Mouse (Mus musculus): Measurements from ENCODE around the gene Synpo2. TPM values are rescaled to one million over a fixed set of nuclear protein-coding genes. Genes with fewer than 3 reads are reported as not detected.

Synpo2 gene
- polyA plus RNA-seq, 1 experiment from 2014 or later: 19.9 TPM

DNA sequence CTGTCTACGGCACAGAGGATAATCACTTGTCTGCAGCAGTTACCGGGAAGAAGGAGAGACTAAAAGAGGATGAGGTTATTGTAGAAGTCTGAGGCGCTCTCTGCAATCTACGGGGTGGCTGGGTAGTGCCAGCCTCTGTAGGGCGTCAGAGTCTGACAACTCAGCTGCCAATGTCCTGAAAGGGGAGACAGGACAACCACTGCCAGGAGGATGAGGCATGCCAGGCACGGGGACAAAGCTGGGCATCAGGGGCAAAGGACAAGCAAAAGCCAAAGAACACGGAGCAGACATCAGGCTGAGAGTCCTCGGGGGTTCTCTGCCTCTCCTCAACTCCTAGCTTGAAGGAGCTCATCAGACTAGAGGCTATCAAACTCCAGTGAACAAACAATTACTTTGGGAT is 82.6 kb downstream of the Synpo2 start:
- H3K4me2 ChIP-seq (replicated peaks; ENCODE audit: low read depth): no peak overlapping the region
- ATAC-seq (ENCODE audit: low FRiP score, low TSS enrichment): no peak
- WGBS: 72% methylated on average over 8 of the region's 8 CpGs
- H3K9ac ChIP-seq (ENCODE audit: low read length): no peak overlapping the region
- peak overlapping the region; percentile 58; the same call in 1 of the 2 replicates for H3K27ac ChIP-seq (replicated peaks)
- TF ChIP-seq CTCF (IDR thresholded peaks at IDR 0.05; ENCODE audit: low read depth): no peak
- TF ChIP-seq EP300 (optimal IDR thresholded peaks at IDR 0.05): no peak
- H3K27me3 ChIP-seq (ENCODE audit: control insufficient read depth, insufficient read depth, low read length): no peaks in the 10 kb centered on the region
- H3K4me3 ChIP-seq (ENCODE audit: low read depth, low read length): no peak overlapping the region
- no peaks in the 10 kb centered on the region for H3K9me3 ChIP-seq (ENCODE audit: control insufficient read depth, low read length)
- H3K36me3 ChIP-seq (ENCODE audit: control insufficient read depth, insufficient read depth, low read length): no peaks in the 10 kb centered on the region
- no peak for DNase-seq (ENCODE audit: low spot score)
- no peaks in the 10 kb centered on the region for H3K4me1 ChIP-seq (replicated peaks; ENCODE audit: control insufficient read depth, insufficient read depth)

DNA sequence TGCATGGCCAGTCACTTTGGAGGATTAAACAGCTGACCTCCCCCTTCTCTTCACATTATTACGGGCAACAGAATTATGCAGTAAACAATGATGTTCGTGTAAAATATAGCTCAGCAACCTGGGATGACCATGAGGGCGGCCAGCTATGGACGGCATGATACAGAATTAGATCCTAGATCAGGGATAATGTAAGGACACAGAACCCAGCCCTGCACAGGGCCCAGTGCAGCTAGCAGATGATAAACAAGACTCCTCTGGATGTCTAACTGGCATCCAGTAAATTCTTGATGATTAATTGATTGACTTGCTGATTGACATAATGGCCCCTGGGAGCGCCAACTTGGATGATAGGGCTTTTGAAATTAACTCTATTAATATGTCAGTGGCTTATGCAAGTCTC is 83.0 kb downstream of the Synpo2 start:
- H3K36me3 ChIP-seq (ENCODE audit: control insufficient read depth, insufficient read depth, low read length): no peaks in the 10 kb centered on the region
- no peaks in the 10 kb centered on the region for H3K4me1 ChIP-seq (replicated peaks; ENCODE audit: control insufficient read depth, insufficient read depth)
- H3K9me3 ChIP-seq (ENCODE audit: control insufficient read depth, low read length): no peaks in the 10 kb centered on the region
- H3K4me2 ChIP-seq (replicated peaks; ENCODE audit: low read depth): no peak overlapping the region
- H3K4me3 ChIP-seq (ENCODE audit: low read depth, low read length): no peak overlapping the region
- DNase-seq (ENCODE audit: low spot score) (no peak), ATAC-seq (ENCODE audit: low FRiP score, low TSS enrichment) (no peak)
- no peak overlapping the region for H3K9ac ChIP-seq (ENCODE audit: low read length)
- no peaks in the 10 kb centered on the region for H3K27me3 ChIP-seq (ENCODE audit: control insufficient read depth, insufficient read depth, low read length)
- peak overlapping the region; percentile 58; the same call in 1 of the 2 replicates for H3K27ac ChIP-seq (replicated peaks)
- 69% methylated on average over 5 of the region's 5 CpGs for WGBS
- TF ChIP-seq EP300 (optimal IDR thresholded peaks at IDR 0.05) (no peak), CTCF (IDR thresholded peaks at IDR 0.05; ENCODE audit: low read depth) (no peak)

DNA sequence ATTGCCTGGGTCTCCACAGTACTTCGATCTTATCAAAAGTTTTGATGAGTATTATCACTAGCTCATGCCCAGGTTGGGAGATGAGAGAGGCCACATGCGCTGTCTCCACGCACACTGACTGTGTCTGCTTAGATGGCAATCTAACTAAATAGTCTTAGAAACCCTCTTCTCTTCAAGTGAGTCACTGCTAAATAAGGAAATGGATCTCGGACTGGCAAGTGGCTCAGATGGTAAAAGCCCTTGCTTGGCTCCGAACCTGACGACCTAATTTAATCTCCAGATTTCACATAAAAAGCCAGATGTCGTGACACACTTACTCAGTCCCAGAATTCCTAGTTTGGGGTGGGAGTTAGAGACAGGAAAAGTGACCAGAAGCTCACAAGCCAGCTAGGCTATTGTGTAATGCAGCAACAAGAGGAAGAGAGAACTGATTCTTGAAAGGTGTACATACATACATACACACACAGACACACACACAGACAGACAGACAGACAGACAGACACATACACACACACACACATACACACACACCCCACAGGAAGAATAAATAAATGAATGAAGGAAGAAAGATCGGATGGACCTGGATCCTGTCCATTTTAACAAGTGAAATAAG is 85.3 kb downstream of the Synpo2 start:
- H3K36me3 ChIP-seq (ENCODE audit: control insufficient read depth, insufficient read depth, low read length): no peaks in the 10 kb centered on the region
- no peaks in the 10 kb centered on the region for H3K4me1 ChIP-seq (replicated peaks; ENCODE audit: control insufficient read depth, insufficient read depth)
- no peak overlapping the region for H3K9ac ChIP-seq (ENCODE audit: low read length)
- H3K4me3 ChIP-seq (ENCODE audit: low read depth, low read length): no peak overlapping the region
- no peak overlapping the region for H3K4me2 ChIP-seq (replicated peaks; ENCODE audit: low read depth)
- no peaks in the 10 kb centered on the region for H3K9me3 ChIP-seq (ENCODE audit: control insufficient read depth, low read length)
- H3K27ac ChIP-seq (replicated peaks): peak overlapping the region; percentile 53
- WGBS: 51% methylated on average over 8 of the region's 8 CpGs
- no peak for DNase-seq (ENCODE audit: low spot score)
- no peak for TF ChIP-seq CTCF (IDR thresholded peaks at IDR 0.05; ENCODE audit: low read depth)
- TF ChIP-seq EP300 (optimal IDR thresholded peaks at IDR 0.05): no peak
- ATAC-seq (ENCODE audit: low FRiP score, low TSS enrichment): no peak; the same call in 1 of the 2 replicates
- H3K27me3 ChIP-seq (ENCODE audit: control insufficient read depth, insufficient read depth, low read length): no peaks in the 10 kb centered on the region

DNA sequence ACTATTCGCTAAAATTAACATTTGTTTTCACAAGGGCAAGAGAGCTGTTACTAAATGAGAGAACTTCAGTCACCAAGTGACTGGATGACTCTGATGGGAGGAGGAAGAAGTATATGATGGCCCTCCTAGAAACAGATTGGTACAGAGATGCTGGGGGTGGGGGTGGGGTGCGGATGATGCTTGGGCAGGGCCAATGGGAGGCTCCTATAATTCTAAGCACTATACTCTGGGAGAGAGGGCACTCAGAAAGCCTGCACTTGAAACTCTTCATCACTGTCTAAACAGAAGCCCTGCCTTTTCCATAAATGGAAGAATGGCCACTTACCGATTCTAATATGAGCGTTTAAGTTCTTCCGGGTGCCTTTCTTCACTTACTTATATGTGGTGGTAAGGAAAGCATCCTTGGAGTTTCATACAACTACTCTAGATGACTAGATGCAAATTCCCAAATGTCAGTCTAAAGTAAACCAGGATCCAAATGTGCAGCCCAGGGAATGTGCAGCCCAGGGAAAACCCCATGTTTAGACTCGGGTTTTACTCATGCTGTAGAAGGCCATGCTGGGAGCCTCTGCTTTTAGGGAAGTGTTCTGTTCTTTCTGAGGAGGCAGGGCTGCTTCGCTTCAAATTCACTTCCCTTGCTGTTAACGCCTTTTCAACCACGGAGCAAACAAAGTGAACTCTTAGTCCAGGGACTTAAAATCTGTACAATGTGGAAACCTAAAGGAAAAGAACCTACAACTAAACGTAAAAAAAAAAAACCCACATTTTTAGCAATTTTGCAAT is 86.4 kb downstream of the Synpo2 start:
- no peak overlapping the region for H3K4me2 ChIP-seq (replicated peaks; ENCODE audit: low read depth)
- DNase-seq (ENCODE audit: low spot score) (no peak), ATAC-seq (ENCODE audit: low FRiP score, low TSS enrichment) (peak; percentile 35; the same call in 1 of the 2 replicates)
- no peaks in the 10 kb centered on the region for H3K36me3 ChIP-seq (ENCODE audit: control insufficient read depth, insufficient read depth, low read length)
- 56% methylated on average over 10 of the region's 10 CpGs for WGBS
- H3K9ac ChIP-seq (ENCODE audit: low read length): no peak overlapping the region
- H3K27ac ChIP-seq (replicated peaks): peak overlapping the region; percentile 56; the same call in 1 of the 2 replicates
- H3K27me3 ChIP-seq (ENCODE audit: control insufficient read depth, insufficient read depth, low read length): no peaks in the 10 kb centered on the region
- H3K4me1 ChIP-seq (replicated peaks; ENCODE audit: control insufficient read depth, insufficient read depth): no peaks in the 10 kb centered on the region
- H3K9me3 ChIP-seq (ENCODE audit: control insufficient read depth, low read length): no peaks in the 10 kb centered on the region
- TF ChIP-seq CTCF (IDR thresholded peaks at IDR 0.05; ENCODE audit: low read depth): no peak
- TF ChIP-seq EP300 (optimal IDR thresholded peaks at IDR 0.05): no peak
- H3K4me3 ChIP-seq (ENCODE audit: low read depth, low read length): no peak overlapping the region

DNA sequence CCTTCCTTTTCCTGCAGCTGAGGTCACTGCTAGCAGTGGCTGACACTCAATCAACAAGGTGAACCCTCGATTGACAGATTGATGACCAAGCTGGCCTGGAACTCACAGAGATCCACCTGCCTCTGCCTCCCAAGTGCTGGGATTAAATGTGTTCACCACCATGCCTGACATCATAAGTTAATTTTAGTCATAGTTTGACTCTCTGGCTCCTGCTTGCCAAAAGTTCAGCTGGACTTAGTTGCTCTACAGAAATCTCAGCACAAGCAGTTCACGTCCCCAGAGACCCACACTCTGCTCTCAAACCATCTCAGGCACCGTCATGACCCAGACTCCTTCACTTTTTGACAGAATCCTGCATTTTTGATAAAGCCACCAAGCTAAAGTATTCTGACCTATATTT is 87.3 kb downstream of the Synpo2 start:
- WGBS: 84% methylated on average over 3 of the region's 3 CpGs
- Histone ChIP-seq H3K36me3 (ENCODE audit: control insufficient read depth, insufficient read depth, low read length) (no peaks in the 10 kb centered on the region), H3K4me1 (replicated peaks; ENCODE audit: control insufficient read depth, insufficient read depth) (no peaks in the 10 kb centered on the region), H3K4me2 (replicated peaks; ENCODE audit: low read depth) (no peak overlapping the region), H3K9ac (ENCODE audit: low read length) (no peak overlapping the region), H3K9me3 (ENCODE audit: control insufficient read depth, low read length) (no peaks in the 10 kb centered on the region), H3K27ac (replicated peaks) (no peak overlapping the region), H3K4me3 (ENCODE audit: low read depth, low read length) (no peak overlapping the region), H3K27me3 (ENCODE audit: control insufficient read depth, insufficient read depth, low read length) (no peaks in the 10 kb centered on the region)
- ATAC-seq (ENCODE audit: low FRiP score, low TSS enrichment): no peak
- TF ChIP-seq CTCF (IDR thresholded peaks at IDR 0.05; ENCODE audit: low read depth) (no peak), EP300 (optimal IDR thresholded peaks at IDR 0.05) (no peak)
- no peak for DNase-seq (ENCODE audit: low spot score)

DNA sequence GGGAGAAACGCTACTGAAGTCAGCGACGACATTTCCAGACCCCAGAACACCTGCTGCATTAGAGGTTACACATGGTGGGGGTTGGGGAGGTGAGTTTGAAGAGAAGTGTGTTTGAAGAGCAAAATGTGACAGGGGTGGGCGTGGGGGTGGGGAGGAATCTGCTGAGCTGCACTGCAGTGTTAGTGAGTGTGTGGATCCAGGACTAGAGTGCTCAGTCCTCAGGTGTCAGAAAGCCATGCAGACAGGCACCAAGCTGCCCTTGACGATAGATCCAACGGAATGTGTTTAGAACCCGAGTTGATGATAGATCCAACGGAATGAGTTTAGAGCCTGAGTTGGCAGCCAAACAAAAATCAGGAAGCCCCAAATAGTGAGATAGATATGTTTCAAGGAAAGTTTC is 89.4 kb downstream of the Synpo2 start:
- Histone ChIP-seq H3K9me3 (ENCODE audit: control insufficient read depth, low read length) (no peaks in the 10 kb centered on the region), H3K36me3 (ENCODE audit: control insufficient read depth, insufficient read depth, low read length) (no peaks in the 10 kb centered on the region), H3K4me1 (replicated peaks; ENCODE audit: control insufficient read depth, insufficient read depth) (no peaks in the 10 kb centered on the region), H3K9ac (ENCODE audit: low read length) (no peak overlapping the region), H3K4me2 (replicated peaks; ENCODE audit: low read depth) (no peak overlapping the region), H3K4me3 (ENCODE audit: low read depth, low read length) (no peak overlapping the region), H3K27ac (replicated peaks) (no peak overlapping the region), H3K27me3 (ENCODE audit: control insufficient read depth, insufficient read depth, low read length) (no peaks in the 10 kb centered on the region)
- 70% methylated on average over 8 of the region's 8 CpGs for WGBS
- TF ChIP-seq CTCF (IDR thresholded peaks at IDR 0.05; ENCODE audit: low read depth) (no peak), EP300 (optimal IDR thresholded peaks at IDR 0.05) (no peak)
- DNase-seq (ENCODE audit: low spot score) (no peak), ATAC-seq (ENCODE audit: low FRiP score, low TSS enrichment) (no peak)
